Mouse (Mus musculus) testis, adult 2 months (tissue): ENCODE results near the gene Nup205.

Experiments used
- CTCF ChIP-seq: fragments of 200-500 bp; IDR thresholded peaks from 2 replicates; pipeline ENCODE4 v1.5.1; 2012; ENCODE audit warnings: low read depth, mild to moderate bottlenecking, inconsistent platforms, low read length, moderate library complexity; ENCODE audit not compliant: control insufficient read depth, insufficient read depth, insufficient replicate concordance
- POLR2A ChIP-seq: fragments of 200-500 bp; IDR thresholded peaks from 2 replicates; pipeline ENCODE4 v1.6.1; 2012; ENCODE audit warnings: low read depth, mild to moderate bottlenecking, inconsistent platforms, low read length, moderate library complexity; ENCODE audit not compliant: control insufficient read depth

GRCm38 (mm10) chr6:35191198-35191597 lies 14.0 kb downstream of the Nup205 start:
- no peak for TF ChIP-seq CTCF
- TF ChIP-seq POLR2A = no peak
